Mouse (Mus musculus) liver, embryonic 14.5 days (tissue): ENCODE measurements at regions not wholly inside any gene's neighbourhood (a gene's known extent, or its start where the extent isn't known, plus 50 kb on each side); places are given as distances from the start of the nearest gene placed in this dataset.

Source experiments
- ATAC-seq: fragments of 200-750 bp; cut with Nextera tagmentation; 2 replicates; pipeline ENCODE4 v1.8.0; 2017; ENCODE audit warnings: moderate number of reproducible peaks, mild to moderate bottlenecking, moderate library complexity; ENCODE audit not compliant: insufficient read depth
- DNase-seq, 3 experiments: peaks; one replicate each; pipeline ENCODE4 v3.0.0-alpha.2; 2012 to 2013; ENCODE audit warnings: low read depth in 3 of 3, low spot score in 3 of 3
- H3K27ac ChIP-seq: fragments of 300-500 bp; sonication (generic); 2 replicates; pipeline ENCODE4 v1.5.1; 2014; ENCODE audit warnings: moderate library complexity, mild to moderate bottlenecking, control low read depth, inconsistent platforms
- H3K27me3 ChIP-seq: fragments of 300-500 bp; sonication (generic); 2 replicates; pipeline ENCODE4 v1.6.1; 2014; ENCODE audit warnings: mild to moderate bottlenecking, low read length, moderate library complexity; ENCODE audit not compliant: control insufficient read depth, insufficient read depth
- H3K36me3 ChIP-seq: fragments of 300-500 bp; sonication (generic); replicated peaks from 2 replicates; pipeline ENCODE4 v1.6.1; 2014; ENCODE audit warnings: low read depth; ENCODE audit not compliant: control insufficient read depth, insufficient read depth
- H3K4me1 ChIP-seq, 2 experiments: fragments of 200-500 bp in 1 of 2; fragments of 300-500 bp in 1 of 2; sonication (generic) in 1 of 2; replicated peaks; 2 replicates each; pipeline ENCODE4 v1.6.1; 2012 to 2014; ENCODE audit warnings: antibody characterized with exemption in 1 of 2, inconsistent platforms in 1 of 2, low read length in 1 of 2; ENCODE audit not compliant: control insufficient read depth in 2 of 2, insufficient read depth in 2 of 2
- H3K4me2 ChIP-seq: fragments of 300-500 bp; sonication (generic); 2 replicates; pipeline ENCODE4 v1.6.1; 2014; ENCODE audit warnings: low read depth, mild to moderate bottlenecking, control low read depth, moderate library complexity
- H3K4me3 ChIP-seq, 2 experiments: fragments of 200-500 bp in 1 of 2; fragments of 300-500 bp in 1 of 2; sonication (generic) in 1 of 2; 2 replicates each; pipeline ENCODE4 v1.5.1; 2012 to 2014; ENCODE audit warnings: low read depth in 2 of 2, low read length in 2 of 2, mild to moderate bottlenecking in 2 of 2, control low read depth in 1 of 2, inconsistent platforms in 1 of 2, moderate library complexity in 1 of 2; ENCODE audit not compliant: insufficient read depth in 1 of 2
- H3K9ac ChIP-seq: fragments of 300-500 bp; sonication (generic); replicated peaks from 2 replicates; pipeline ENCODE4 v1.6.1; 2014; ENCODE audit warnings: mild to moderate bottlenecking, control low read depth, moderate library complexity
- H3K9me3 ChIP-seq: fragments of 300-500 bp; sonication (generic); 2 replicates; pipeline ENCODE4 v1.6.1; 2016; ENCODE audit warnings: low read length, mixed read lengths; ENCODE audit not compliant: control insufficient read depth
- CTCF ChIP-seq: IDR thresholded peaks from 2 replicates; pipeline ENCODE4 v1.5.1; 2016; ENCODE audit warnings: antibody characterized with exemption, low read depth, control low read depth
- EP300 ChIP-seq: IDR thresholded peaks from 2 replicates; pipeline ENCODE4 v1.6.1; 2016; ENCODE audit warnings: antibody characterized with exemption, low read depth
- WGBS: fragments of 180-500 bp; shearing (Covaris S2); extraction: QIAGEN DNeasy Blood & Tissue Kit; methylation state at CpG from one replicate; pipeline ENCODE4 v1.1.7; 2014; ENCODE audit not compliant: insufficient replicate concordance; 5-methylcytosine and 5-hydroxymethylcytosine counted together

GRCm38 (mm10) chr12:29368107-29368819 lies 159.9 kb upstream of the Myt1l start:
- no peak for ATAC-seq

GRCm38 (mm10) chr12:29368820-29369175 lies 159.4 kb upstream of the Myt1l start:
- Histone ChIP-seq H3K27ac (no peak overlapping the region), H3K4me3 (no peak overlapping the region), H3K9me3 (no peaks in the 10 kb centered on the region), H3K27me3 (no peaks in the 10 kb centered on the region), H3K4me1 (no peaks in the 10 kb centered on the region), H3K4me2 (no peak overlapping the region), H3K9ac (no peak overlapping the region), H3K36me3 (no peaks in the 10 kb centered on the region)
- no peak for DNase-seq
- 41% methylated on average over 5 of the region's 5 CpGs for WGBS
- TF ChIP-seq EP300 (no peak), CTCF (no peak)
- ATAC-seq = no peak

More at GRCm38 (mm10) chr12:29368107-29368819, 159.9 kb upstream of the Myt1l start:
- no peak for DNase-seq
- H3K4me2 ChIP-seq = no peak overlapping the region
- H3K4me1 ChIP-seq = no peaks in the 10 kb centered on the region
- no peak overlapping the region for H3K4me3 ChIP-seq
- 24% methylated on average over 19 of the region's 19 CpGs for WGBS
- no peaks in the 10 kb centered on the region for H3K9me3 ChIP-seq
- no peak overlapping the region for H3K9ac ChIP-seq
- H3K27ac ChIP-seq = no peak overlapping the region
- TF ChIP-seq EP300 = no peak
- TF ChIP-seq CTCF = no peak
- no peaks in the 10 kb centered on the region for H3K36me3 ChIP-seq
- H3K27me3 ChIP-seq = no peaks in the 10 kb centered on the region

- Histone ChIP-seq H3K9me3 (no peaks in the 10 kb centered on the region), H3K27ac (no peak overlapping the region), H3K4me1 (no peaks in the 10 kb centered on the region), H3K4me3 (no peak overlapping the region), H3K36me3 (no peaks in the 10 kb centered on the region), H3K4me2 (no peak overlapping the region), H3K27me3 (no peaks in the 10 kb centered on the region), H3K9ac (no peak overlapping the region)
- DNase-seq (no peak), ATAC-seq (no peak)
- 59% methylated on average over 5 of the region's 5 CpGs for WGBS
- TF ChIP-seq EP300 (no peak), CTCF (no peak)
Observed at GRCm38 (mm10) chr12:29391756-29392155, 136.4 kb upstream of the Myt1l start.

GRCm38 (mm10) chr12:29394271-29394670 lies 133.9 kb upstream of the Myt1l start:
- Histone ChIP-seq H3K9me3 (no peaks in the 10 kb centered on the region), H3K27ac (no peak overlapping the region), H3K4me2 (no peak overlapping the region), H3K4me3 (no peak overlapping the region), H3K4me1 (no peaks in the 10 kb centered on the region), H3K36me3 (no peaks in the 10 kb centered on the region), H3K9ac (no peak overlapping the region), H3K27me3 (no peaks in the 10 kb centered on the region)
- ATAC-seq (no peak), DNase-seq (no peak)
- no peak for TF ChIP-seq CTCF
- TF ChIP-seq EP300 = no peak
- WGBS = 53% methylated on average over 1 of the region's 1 CpGs

- no peak for DNase-seq
- H3K9me3 ChIP-seq = no peaks in the 10 kb centered on the region
- no peaks in the 10 kb centered on the region for H3K27me3 ChIP-seq
- H3K4me1 ChIP-seq = no peaks in the 10 kb centered on the region
- no peak overlapping the region for H3K4me3 ChIP-seq
- TF ChIP-seq CTCF = no peak
- TF ChIP-seq EP300 = no peak
- no peak for ATAC-seq
- H3K9ac ChIP-seq = no peak overlapping the region
- 60% methylated on average over 6 of the region's 6 CpGs for WGBS
- H3K36me3 ChIP-seq = no peaks in the 10 kb centered on the region
- no peak overlapping the region for H3K27ac ChIP-seq
- H3K4me2 ChIP-seq = no peak overlapping the region
Observed at GRCm38 (mm10) chr12:29394881-29395280, 133.3 kb upstream of the Myt1l start.
